Mouse (Mus musculus): ENCODE measurements around the gene Mlx. TPM values are rescaled to one million over a fixed set of nuclear protein-coding genes. Genes with fewer than 3 reads are reported as not detected.

Gene Mlx
- polyA plus RNA-seq, 1 experiment from 2014 or later: 61.6 TPM

Small RNA genes lying within 50 kb of the gene (microRNA-seq; reads per million reads assigned to microRNA genes)
- gene Gm27626: not detected

Other genes with a start within 250 kb of the Mlx start
- 18.3 and 20.2 TPM in 2 replicates for gene Stat5b, start 236.6 kb upstream of the Mlx start, polyA plus RNA-seq (2014; fragmentation: Nextera tagmentation; extraction: Ambion mirVana)
- 1.3 and 1.9 TPM in 2 replicates for gene Stat5a, start 227.9 kb upstream of the Mlx start, polyA plus RNA-seq (2014; fragmentation: Nextera tagmentation; extraction: Ambion mirVana)
- 34.7 and 42.1 TPM in 2 replicates for gene Stat3, start 147.7 kb upstream of the Mlx start, polyA plus RNA-seq (2014; fragmentation: Nextera tagmentation; extraction: Ambion mirVana)
- gene Cavin1, start 116.4 kb upstream of the Mlx start, polyA plus RNA-seq (2014; fragmentation: Nextera tagmentation; extraction: Ambion mirVana): 11.4 and 12.3 TPM in 2 replicates
- 50.2 and 54.1 TPM in 2 replicates for gene Atp6v0a1, start 77.8 kb upstream of the Mlx start, polyA plus RNA-seq (2014; fragmentation: Nextera tagmentation; extraction: Ambion mirVana)
- gene Naglu, start 17.3 kb upstream of the Mlx start, polyA plus RNA-seq (2014; fragmentation: Nextera tagmentation; extraction: Ambion mirVana): 5.8 and 5.9 TPM in 2 replicates
- gene Hsd17b1, start 8.9 kb upstream of the Mlx start, polyA plus RNA-seq (2014; fragmentation: Nextera tagmentation; extraction: Ambion mirVana): not detected in 2 replicates
- 55.5 and 55.9 TPM in 2 replicates for gene Coasy, start 4.7 kb upstream of the Mlx start, polyA plus RNA-seq (2014; fragmentation: Nextera tagmentation; extraction: Ambion mirVana)
- 49.3 and 50.8 TPM in 2 replicates for gene Psmc3ip, start 8.2 kb downstream of the Mlx start, polyA plus RNA-seq (2014; fragmentation: Nextera tagmentation; extraction: Ambion mirVana)
- 14.3 and 14.4 TPM in 2 replicates for gene Retreg3, start 32.6 kb downstream of the Mlx start, polyA plus RNA-seq (2014; fragmentation: Nextera tagmentation; extraction: Ambion mirVana)
- gene Tubg1, start 32.7 kb downstream of the Mlx start, polyA plus RNA-seq (2014; fragmentation: Nextera tagmentation; extraction: Ambion mirVana): 111 and 116 TPM in 2 replicates
- gene Tubg2, start 68.6 kb downstream of the Mlx start, polyA plus RNA-seq (2014; fragmentation: Nextera tagmentation; extraction: Ambion mirVana): 6.2 and 6.9 TPM in 2 replicates
- gene Cntnap1, start 83.2 kb downstream of the Mlx start, polyA plus RNA-seq (2014; fragmentation: Nextera tagmentation; extraction: Ambion mirVana): 0.94 and 1.0 TPM in 2 replicates
- gene Plekhh3, start 84.1 kb downstream of the Mlx start, polyA plus RNA-seq (2014; fragmentation: Nextera tagmentation; extraction: Ambion mirVana): 9.2 and 11.8 TPM in 2 replicates
- 0.14 and 0.44 TPM in 2 replicates for gene Ccr10, start 88.2 kb downstream of the Mlx start, polyA plus RNA-seq (2014; fragmentation: Nextera tagmentation; extraction: Ambion mirVana)
- gene Ezh1, start 139.2 kb downstream of the Mlx start, polyA plus RNA-seq (2014; fragmentation: Nextera tagmentation; extraction: Ambion mirVana): 11.2 and 12.4 TPM in 2 replicates
- gene Ramp2, start 158.8 kb downstream of the Mlx start, polyA plus RNA-seq (2014; fragmentation: Nextera tagmentation; extraction: Ambion mirVana): 72.6 and 73.3 TPM in 2 replicates
- 124 and 126 TPM in 2 replicates for gene Vps25, start 166.4 kb downstream of the Mlx start, polyA plus RNA-seq (2014; fragmentation: Nextera tagmentation; extraction: Ambion mirVana)
- 6.4 and 7.6 TPM in 2 replicates for gene Wnk4, start 173.3 kb downstream of the Mlx start, polyA plus RNA-seq (2014; fragmentation: Nextera tagmentation; extraction: Ambion mirVana)
- gene Cntd1, start 191.7 kb downstream of the Mlx start, polyA plus RNA-seq (2014; fragmentation: Nextera tagmentation; extraction: Ambion mirVana): 1.6 and 2.5 TPM in 2 replicates
- gene Coa3, start 191.8 kb downstream of the Mlx start, polyA plus RNA-seq (2014; fragmentation: Nextera tagmentation; extraction: Ambion mirVana): 190 and 196 TPM in 2 replicates
- 174 and 177 TPM in 2 replicates for gene Becn1, start 215.0 kb downstream of the Mlx start, polyA plus RNA-seq (2014; fragmentation: Nextera tagmentation; extraction: Ambion mirVana)
- gene Psme3, start 228.9 kb downstream of the Mlx start, polyA plus RNA-seq (2014; fragmentation: Nextera tagmentation; extraction: Ambion mirVana): 154 and 157 TPM in 2 replicates
- 1.4 and 1.8 TPM in 2 replicates for gene Aoc2, start 237.8 kb downstream of the Mlx start, polyA plus RNA-seq (2014; fragmentation: Nextera tagmentation; extraction: Ambion mirVana)
- not detected in 2 replicates for gene Aoc3, start 243.3 kb downstream of the Mlx start, polyA plus RNA-seq (2014; fragmentation: Nextera tagmentation; extraction: Ambion mirVana)

Data from neural tube, embryonic 11.5 days (tissue).